Mouse (Mus musculus) MEL (cell line): ENCODE results near the gene Ccdc80. TPM values are rescaled to one million over a fixed set of nuclear protein-coding genes. Genes with fewer than 3 reads are reported as not detected.

ENCODE experiments used
- DNase-seq: peaks from one replicate; pipeline ENCODE4 v3.0.0; 2011; ENCODE audit warnings: low read depth, low spot score
- H3K27ac ChIP-seq: 2 replicates; pipeline ENCODE4 v1.5.1; 2012; ENCODE audit warnings: low read depth, mild to moderate bottlenecking, control low read depth, low read length, moderate library complexity; ENCODE audit not compliant: control insufficient read depth
- H3K27me3 ChIP-seq, 2 experiments: fragments of 150-350 bp in 1 of 2; sonication (generic) in 1 of 2; 2 replicates each; pipeline ENCODE4 v1.6.1; 2012; ENCODE audit warnings: low read length in 2 of 2, mild to moderate bottlenecking in 2 of 2, improper control_type of control experiment in 1 of 2, moderate library complexity in 1 of 2; ENCODE audit not compliant: insufficient read depth in 2 of 2, control insufficient read depth in 1 of 2
- H3K36me3 ChIP-seq, 2 experiments: 2 replicates each; pipeline ENCODE4 v1.6.1; 2012 to 2014; ENCODE audit warnings: low read length in 2 of 2, improper control_type of control experiment in 1 of 2, inconsistent platforms in 1 of 2, mild to moderate bottlenecking in 1 of 2; ENCODE audit not compliant: insufficient read depth in 2 of 2, control insufficient read depth in 1 of 2
- H3K4me1 ChIP-seq, 2 experiments: fragments of 150-350 bp in 1 of 2; sonication (generic) in 1 of 2; 2 replicates each; pipeline ENCODE4 v1.6.1; 2012; ENCODE audit warnings: low read length in 2 of 2, improper control_type of control experiment in 1 of 2, mild to moderate bottlenecking in 1 of 2; ENCODE audit not compliant: insufficient read depth in 2 of 2, control insufficient read depth in 1 of 2
- H3K4me3 ChIP-seq, 2 experiments: fragments of 150-350 bp in 1 of 2; sonication (generic) in 1 of 2; 2 replicates each; pipeline ENCODE4 v1.5.1; 2012; ENCODE audit warnings: low read depth in 2 of 2, low read length in 2 of 2, mild to moderate bottlenecking in 2 of 2, moderate library complexity in 2 of 2, control low read depth in 1 of 2, improper control_type of control experiment in 1 of 2; ENCODE audit not compliant: control insufficient read depth in 1 of 2, insufficient read depth in 1 of 2
- H3K79me2 ChIP-seq: 2 replicates; pipeline ENCODE4 v1.6.1; 2012; ENCODE audit warnings: mild to moderate bottlenecking, low read length, moderate library complexity; ENCODE audit not compliant: control insufficient read depth, poor library complexity, insufficient read depth
- H3K9ac ChIP-seq: 2 replicates; pipeline ENCODE4 v1.6.1; 2012; ENCODE audit warnings: low read depth, mild to moderate bottlenecking, control low read depth, low read length, moderate library complexity; ENCODE audit not compliant: control insufficient read depth, poor library complexity, severe bottlenecking
- H3K9me3 ChIP-seq: fragments of 150-350 bp; sonication (generic); replicated peaks from 2 replicates; pipeline ENCODE4 v1.6.1; 2012; ENCODE audit warnings: mild to moderate bottlenecking, low read length, improper control_type of control experiment, moderate library complexity; ENCODE audit not compliant: insufficient read depth
- ETS1 ChIP-seq: IDR thresholded peaks from 2 replicates; pipeline ENCODE4 v1.6.1; 2012; ENCODE audit warnings: low read depth, mild to moderate bottlenecking, inconsistent platforms, low read length, improper control_type of control experiment, moderate library complexity
- GATA1 ChIP-seq: IDR thresholded peaks from 2 replicates; pipeline ENCODE4 v1.6.1; 2011; ENCODE audit warnings: low read depth, low read length, improper control_type of control experiment
- MAZ ChIP-seq: IDR thresholded peaks from 2 replicates; pipeline ENCODE4 v1.6.1; 2012; ENCODE audit warnings: low read depth, mild to moderate bottlenecking, inconsistent platforms, low read length, improper control_type of control experiment
- MXI1 ChIP-seq: IDR thresholded peaks from 2 replicates; pipeline ENCODE4 v1.6.1; 2011; ENCODE audit warnings: mild to moderate bottlenecking, low read depth, low read length, improper control_type of control experiment
- NRF1 ChIP-seq: IDR thresholded peaks from 2 replicates; pipeline ENCODE4 v1.6.1; 2014; ENCODE audit warnings: low read depth, mild to moderate bottlenecking, inconsistent platforms, low read length, improper control_type of control experiment, moderate library complexity; ENCODE audit not compliant: poor library complexity, insufficient read depth, severe bottlenecking
- POLR2AphosphoS5 ChIP-seq: IDR thresholded peaks from 2 replicates; pipeline ENCODE4 v1.6.1; 2012; ENCODE audit warnings: low read depth, borderline replicate concordance, mild to moderate bottlenecking, inconsistent platforms, low read length, moderate library complexity, mixed read lengths
- RAD21 ChIP-seq: IDR thresholded peaks from 2 replicates; pipeline ENCODE4 v1.6.1; 2011; ENCODE audit warnings: mild to moderate bottlenecking, low read depth, low read length, improper control_type of control experiment
- RCOR1 ChIP-seq: IDR thresholded peaks from 2 replicates; pipeline ENCODE4 v1.6.1; 2012; ENCODE audit warnings: low read depth, mild to moderate bottlenecking, inconsistent platforms, low read length, improper control_type of control experiment
- TBP ChIP-seq: IDR thresholded peaks from 2 replicates; pipeline ENCODE4 v1.8.0; 2011; ENCODE audit warnings: low read depth, low read length, improper control_type of control experiment
- TCF12 ChIP-seq: IDR thresholded peaks from 2 replicates; pipeline ENCODE4 v1.6.1; 2014; ENCODE audit warnings: low read depth, mild to moderate bottlenecking, inconsistent platforms, low read length, improper control_type of control experiment, moderate library complexity
- UBTF ChIP-seq: IDR thresholded peaks from 2 replicates; pipeline ENCODE4 v1.6.1; 2012; ENCODE audit warnings: low read depth, mild to moderate bottlenecking, inconsistent platforms, low read length, improper control_type of control experiment, moderate library complexity, borderline replicate concordance; ENCODE audit not compliant: insufficient read depth
- USF1 ChIP-seq: IDR thresholded peaks from 2 replicates; pipeline ENCODE4 v1.6.1; 2014; ENCODE audit warnings: low read depth, mild to moderate bottlenecking, inconsistent platforms, low read length, improper control_type of control experiment, moderate library complexity
- USF2 ChIP-seq, 2 experiments: IDR thresholded peaks; 2 replicates each; pipeline ENCODE4 v1.6.1; 2011 to 2012; ENCODE audit warnings: improper control_type of control experiment in 2 of 2, low read length in 2 of 2, borderline replicate concordance in 1 of 2, inconsistent platforms in 1 of 2, low read depth in 1 of 2, mild to moderate bottlenecking in 1 of 2; ENCODE audit not compliant: insufficient read depth in 1 of 2
- ZC3H11A ChIP-seq: IDR thresholded peaks from 2 replicates; pipeline ENCODE4 v1.6.1; 2012; ENCODE audit warnings: low read depth, mild to moderate bottlenecking, inconsistent platforms, low read length, improper control_type of control experiment
- ZMIZ1 ChIP-seq: IDR thresholded peaks from 2 replicates; pipeline ENCODE4 v1.6.1; 2012; ENCODE audit warnings: low read depth, mild to moderate bottlenecking, inconsistent platforms, low read length, improper control_type of control experiment, moderate library complexity
- polyA plus RNA-seq, 2 experiments: library from polyadenylated mRNA; stranded (reverse) in 1 of 2; unstranded in 1 of 2; fragments of >175 nt in 1 of 2; fragments of >200 nt in 1 of 2; gene quantifications; 2 replicates each; pipeline versions ENCODE4 v1.2.1 to v1.2.4; 2012; ENCODE audit warnings: low replicate concordance in 2 of 2, low read depth in 1 of 2; ENCODE audit not compliant: insufficient read length in 2 of 2, insufficient read depth in 1 of 2, missing spikeins in 1 of 2
- total RNA-seq: library from RNA; depleted of rRNA; stranded (reverse); fragments of 300-350 nt; gene quantifications from 2 replicates; pipeline ENCODE4 v1.2.3, GENCODE M21; 2012

Ccdc80 gene
- total and polyA plus RNA-seq, 3 experiments = not detected

- no peaks in the 10 kb centered on the region for H3K79me2 ChIP-seq
- H3K27me3 ChIP-seq = peaks cover 0 to 7% of the 10 kb centered on the region in 2 experiments; a peak in 3 of 4 replicates
- TF ChIP-seq RAD21 (no peak), MAZ (no peak), ZC3H11A (no peak), GATA1 (no peak), ZMIZ1 (no peak), TCF12 (no peak), ETS1 (no peak), RCOR1 (no peak), NRF1 (no peak), USF1 (no peak), POLR2AphosphoS5 (no peak), TBP (no peak), USF2 (IDR thresholded peaks at IDR 0.05; ENCODE audit: borderline replicate concordance in 1 of 2, insufficient read depth in 1 of 2, low read depth in 1 of 2, low read length in 2 of 2) (no peak), UBTF (no peak)
- H3K9ac ChIP-seq = no peak overlapping the region
- no peak for DNase-seq
- peaks cover 0 to 4% of the 10 kb centered on the region in 2 experiments; a peak in 1 of 4 replicates for H3K36me3 ChIP-seq
- no peaks in the 10 kb centered on the region for H3K4me1 ChIP-seq
- no peak overlapping the region for H3K27ac ChIP-seq
- H3K4me3 ChIP-seq = no peak overlapping the region
- no peaks in the 10 kb centered on the region for H3K9me3 ChIP-seq
These were observed 15.1 kb downstream of the Ccdc80 start for GRCm38 (mm10) chr16:45108203-45108878.

DNA sequence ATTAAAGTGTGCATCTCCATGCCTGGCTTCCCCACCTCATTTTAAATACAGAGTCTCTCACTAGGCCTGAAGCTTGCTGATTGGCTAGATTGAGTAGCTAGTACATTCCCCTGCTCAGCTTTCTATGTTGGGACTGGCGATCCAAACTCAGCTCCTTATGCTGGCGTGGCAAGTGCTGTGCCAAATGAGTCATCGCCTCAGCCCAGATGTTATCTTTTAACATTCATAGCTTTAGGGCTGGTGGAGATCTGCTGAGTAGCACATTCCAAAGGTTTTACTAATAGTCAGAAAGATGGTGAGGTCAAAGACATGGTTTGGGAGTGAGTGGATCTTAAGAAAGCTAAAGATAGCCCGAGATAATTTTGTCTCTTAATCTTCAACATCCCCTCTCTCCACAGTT lies 17.3 kb downstream of the Ccdc80 start:
- H3K79me2 ChIP-seq = no peaks in the 10 kb centered on the region
- H3K36me3 ChIP-seq = peaks cover 0 to 4% of the 10 kb centered on the region in 2 experiments; a peak in 1 of 4 replicates
- no peaks in the 10 kb centered on the region for H3K9me3 ChIP-seq
- TF ChIP-seq MXI1 = no peak
- peak; percentile 42 for TF ChIP-seq GATA1
- no peaks in the 10 kb centered on the region for H3K4me1 ChIP-seq
- DNase-seq = peak; percentile 61
- peaks cover 0 to 5% of the 10 kb centered on the region in 2 experiments; a peak in 3 of 4 replicates for H3K27me3 ChIP-seq
- no peak overlapping the region for H3K9ac ChIP-seq
- no peak overlapping the region for H3K4me3 ChIP-seq
- no peak overlapping the region for H3K27ac ChIP-seq
